In genomic region chr11:75155985-75156384, GRCm38 (mm10) we compare ENCODE assay signal across 9 mouse cellular contexts. TPM values are rescaled to one million over a fixed set of nuclear protein-coding genes. Genes with fewer than 3 reads are reported as not detected.
DNase-seq lines count a peak whose midpoint lies in the region; ATAC-seq and TF ChIP-seq lines count a peak whose summit lies in the region.
"Had no signal": no experiment of that assay in that cellular context is flagged by ENCODE, and none has a peak within 500 bp of the region (broad histone marks: within the 10 kb centered on the region; RNA-seq: fewer than 3 reads in every experiment).

No protein-coding gene starts in this region.

- WGBS in intestine, embryonic 14.5 days: 36% methylated on average over 6 of the region's 6 CpGs
- 62% methylated on average over 6 of the region's 6 CpGs for WGBS in intestine, postnatal 0 days

- peak; percentile 34 for DNase-seq in cerebellum, postnatal 10 days
- no peak for DNase-seq in cerebellum, adult 9-10 months
- DNase-seq in intestine, embryonic 14.5 days (ENCODE audit: low spot score): peak; percentile 47
- DNase-seq in testis, postnatal 14 days (ENCODE audit: low spot score): no peak
- DNase-seq in testis, postnatal 10 days (ENCODE audit: low spot score): peak; percentile 45
- DNase-seq in left cerebral cortex, postnatal 25 days (ENCODE audit: low spot score in 2 of 2): no peak
- DNase-seq: cerebellum, adult 8-10 months had no signal

- intact Hi-C loops in left cerebral cortex, postnatal 25 days (cut with DNase I): no loop called here

- H3K27me3 ChIP-seq in intestine, embryonic 14.5 days (replicated peaks; ENCODE audit: control insufficient read depth, insufficient read depth, low read length): no peaks in the 10 kb centered on the region
- no peaks in the 10 kb centered on the region for H3K27me3 ChIP-seq in intestine, postnatal 0 days (replicated peaks; ENCODE audit: control insufficient read depth, insufficient read depth, low read length)
- H3K27me3 ChIP-seq in testis, adult 2 months (ENCODE audit: control insufficient read depth, insufficient read depth, low read length): no peaks in the 10 kb centered on the region

- H3K27ac ChIP-seq in intestine, embryonic 14.5 days (ENCODE audit: low read depth): peak overlapping the region; percentile 43; the same call in 1 of the 2 replicates
- H3K27ac ChIP-seq in intestine, postnatal 0 days (ENCODE audit: low read depth, low read length): no peak overlapping the region; the same call in 1 of the 2 replicates
- H3K27ac ChIP-seq in testis, adult 2 months (ENCODE audit: control insufficient read depth, insufficient read depth, low read depth, low read length): peak overlapping the region; percentile 43; the same call in 1 of the 2 replicates

- no peaks in the 10 kb centered on the region for H3K9me3 ChIP-seq in intestine, embryonic 14.5 days (ENCODE audit: control insufficient read depth, low read length)
- no peaks in the 10 kb centered on the region for H3K9me3 ChIP-seq in intestine, postnatal 0 days (ENCODE audit: control insufficient read depth)

- ATAC-seq in intestine, embryonic 14.5 days (replicated peaks; ENCODE audit: low FRiP score, low TSS enrichment, low read depth): no peak
- no peak for ATAC-seq in intestine, postnatal 0 days

- peaks cover 24% of the 10 kb centered on the region for H3K36me3 ChIP-seq in intestine, embryonic 14.5 days (ENCODE audit: control insufficient read depth, insufficient read depth, low read length)
- peaks cover 18% of the 10 kb centered on the region; the same call in 1 of the 2 replicates for H3K36me3 ChIP-seq in intestine, postnatal 0 days (ENCODE audit: control insufficient read depth, insufficient read depth)
- no peaks in the 10 kb centered on the region; the same call in 1 of the 2 replicates for H3K36me3 ChIP-seq in testis, adult 2 months (ENCODE audit: control insufficient read depth, insufficient read depth, low read length)

- H3K4me3 ChIP-seq in intestine, embryonic 14.5 days (ENCODE audit: low read depth, low read length): no peak overlapping the region
- no peak overlapping the region for H3K4me3 ChIP-seq in intestine, postnatal 0 days (ENCODE audit: low read depth, low read length)
- no peak overlapping the region for H3K4me3 ChIP-seq in testis, adult 2 months (ENCODE audit: control insufficient read depth, low read depth, low read length)

- H3K9ac ChIP-seq in intestine, embryonic 14.5 days (ENCODE audit: low read length): no peak overlapping the region
- H3K9ac ChIP-seq in intestine, postnatal 0 days (ENCODE audit: low read depth, low read length): no peak overlapping the region

- peaks cover 39% of the 10 kb centered on the region for H3K4me1 ChIP-seq in intestine, embryonic 14.5 days (replicated peaks; ENCODE audit: control insufficient read depth, insufficient read depth, low read length)
- H3K4me1 ChIP-seq in intestine, postnatal 0 days (replicated peaks; ENCODE audit: control insufficient read depth, insufficient read depth, low read length): no peaks in the 10 kb centered on the region
- H3K4me1 ChIP-seq in testis, adult 2 months (ENCODE audit: control insufficient read depth, insufficient read depth, low read length): no peaks in the 10 kb centered on the region; the same call in 1 of the 2 replicates

- no peak for TF ChIP-seq POLR2A in testis, adult 2 months (IDR thresholded peaks at IDR 0.05; ENCODE audit: control insufficient read depth, low read depth, low read length)

- no peak for TF ChIP-seq CTCF in intestine, postnatal 0 days (IDR thresholded peaks at IDR 0.05; ENCODE audit: low read depth)
- TF ChIP-seq CTCF in testis, adult 2 months (IDR thresholded peaks at IDR 0.05; ENCODE audit: control insufficient read depth, insufficient read depth, insufficient replicate concordance, low read depth, low read length): no peak

- H3K4me2 ChIP-seq in intestine, embryonic 14.5 days (ENCODE audit: low read length): no peak overlapping the region
- H3K4me2 ChIP-seq in intestine, postnatal 0 days (replicated peaks; ENCODE audit: low read depth): no peak overlapping the region

RNA-seq across cellular contexts. Expression of gene Hic1, which starts 13.3 kb away (rescaled TPM):
- 13.0 and 14.5 TPM in 2 replicates for polyA plus RNA-seq in intestine, embryonic 14.5 days (2014; fragmentation: Nextera tagmentation; extraction: Ambion mirVana)
- 8.6 and 8.8 TPM in 2 replicates for polyA plus RNA-seq in intestine, postnatal 0 days (2015; fragmentation: Nextera tagmentation; extraction: Ambion mirVana)
- 1.3 and 1.7 TPM in 2 replicates for polyA plus RNA-seq in testis, adult 2 months (2012; rRNA removed)
- 1 to 10 TPM; 3.3 to 3.5 TPM for total RNA-seq in left cerebral cortex, postnatal 25 days (2021)

RNA-seq across cellular contexts. Expression of gene Ovca2, which starts 22.6 kb away (rescaled TPM):
- polyA plus RNA-seq in intestine, embryonic 14.5 days (2014; fragmentation: Nextera tagmentation; extraction: Ambion mirVana): 29.9 and 32.2 TPM in 2 replicates
- polyA plus RNA-seq in intestine, postnatal 0 days (2015; fragmentation: Nextera tagmentation; extraction: Ambion mirVana): 21.6 and 22.4 TPM in 2 replicates
- polyA plus RNA-seq in testis, adult 2 months (2012; rRNA removed): 9.1 and 10.2 TPM in 2 replicates
- total RNA-seq in left cerebral cortex, postnatal 25 days (2021): 10 to 100 TPM; 12.4 to 13.9 TPM

RNA-seq across cellular contexts. Expression of gene Dph1, which starts 35.1 kb away (rescaled TPM):
- polyA plus RNA-seq in intestine, embryonic 14.5 days (2014; fragmentation: Nextera tagmentation; extraction: Ambion mirVana): 27.9 and 31.5 TPM in 2 replicates
- polyA plus RNA-seq in intestine, postnatal 0 days (2015; fragmentation: Nextera tagmentation; extraction: Ambion mirVana): 11.3 and 12.3 TPM in 2 replicates
- polyA plus RNA-seq in testis, adult 2 months (2012; rRNA removed): 12.8 and 16.6 TPM in 2 replicates
- 10 to 100 TPM; 26.9 to 27.2 TPM for total RNA-seq in left cerebral cortex, postnatal 25 days (2021)

RNA-seq across cellular contexts. Expression of gene Rtn4rl1, which starts 37.6 kb away (rescaled TPM):
- polyA plus RNA-seq in intestine, embryonic 14.5 days (2014; fragmentation: Nextera tagmentation; extraction: Ambion mirVana): 1.6 and 2.0 TPM in 2 replicates
- polyA plus RNA-seq in intestine, postnatal 0 days (2015; fragmentation: Nextera tagmentation; extraction: Ambion mirVana): 1.5 and 1.8 TPM in 2 replicates
- polyA plus RNA-seq in testis, adult 2 months (2012; rRNA removed): 3.1 and 3.3 TPM in 2 replicates
- total RNA-seq in left cerebral cortex, postnatal 25 days (2021): 10 to 100 TPM; 76.5 to 90.2 TPM

Comparison
In these comparisons a context has a peak if more than half of its experiments do, and no peak if none do; other contexts are left out.
1. DNase-seq: peak in cerebellum, postnatal 10 days (2 of 2), intestine, embryonic 14.5 days (single experiment) and testis, postnatal 10 days (single experiment); none in cerebellum, adult 9-10 months (single experiment), testis, postnatal 14 days (single experiment) and left cerebral cortex, postnatal 25 days (0 of 2).